Mouse (Mus musculus) gastrocnemius, adult 18-20 months (tissue): ENCODE measurements around the gene Lamc2. TPM values are rescaled to one million over a fixed set of nuclear protein-coding genes. Genes with fewer than 3 reads are reported as not detected.
A peak's percentile ranks its signal among the peaks of the same experiment; 100 is the strongest.

ENCODE experiments used
- DNase-seq: peaks from one replicate; pipeline ENCODE4 v3.0.0; 2021; ENCODE audit warnings: low spot score
- total RNA-seq, 2 experiments: library from RNA; stranded (reverse); gene quantifications; 2 replicates each; pipeline ENCODE4 v1.2.3; 2021

Gene Lamc2
- total RNA-seq, 2 experiments from 2014 or later: 3.3 to 9.7 TPM

GRCm38 (mm10) chr1:153129992-153130713, 56.1 kb downstream of the Lamc2 start:
- DNase-seq: peak; percentile 79

DNA sequence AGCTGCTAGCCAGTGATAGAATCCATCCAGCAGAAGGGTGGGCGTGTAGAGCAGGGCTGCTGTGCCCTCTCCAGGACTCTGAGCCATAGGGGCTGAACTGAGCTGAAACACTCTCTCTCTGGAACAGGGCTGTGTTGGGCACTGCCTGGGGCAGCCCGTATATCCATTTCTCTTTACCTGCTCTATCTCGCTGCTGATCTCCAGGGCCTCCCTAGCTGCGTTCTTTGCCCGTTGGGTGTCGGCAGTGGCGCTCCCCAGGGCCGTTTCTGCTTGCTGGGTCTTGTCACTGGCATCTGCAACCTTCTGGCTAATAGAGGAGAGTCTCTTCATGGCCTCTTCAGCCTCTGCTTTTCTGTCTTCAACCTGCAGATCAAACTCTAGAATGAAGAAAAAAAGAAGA, 57.5 kb downstream of the Lamc2 start:
- no peak for DNase-seq

DNA sequence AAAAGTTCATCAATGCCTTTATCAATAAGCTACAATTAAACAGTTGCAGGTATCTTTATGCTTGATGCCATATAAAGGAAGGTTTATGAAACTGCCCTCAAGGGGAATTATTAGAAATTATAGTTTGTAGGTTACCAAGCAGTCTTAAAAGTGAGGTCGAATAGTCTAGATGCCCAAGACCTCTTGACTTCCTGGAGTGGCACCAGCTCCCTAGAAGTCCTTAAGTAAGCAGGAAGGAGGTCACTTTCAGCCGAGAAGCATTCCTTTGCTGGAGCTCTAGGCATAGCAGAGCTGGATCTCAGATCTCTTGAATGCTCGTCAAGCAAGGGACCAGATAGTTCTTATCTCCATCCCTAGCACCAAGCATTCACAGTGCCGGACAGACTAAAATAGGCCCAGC, 58.6 kb downstream of the Lamc2 start:
- no peak for DNase-seq

DNA sequence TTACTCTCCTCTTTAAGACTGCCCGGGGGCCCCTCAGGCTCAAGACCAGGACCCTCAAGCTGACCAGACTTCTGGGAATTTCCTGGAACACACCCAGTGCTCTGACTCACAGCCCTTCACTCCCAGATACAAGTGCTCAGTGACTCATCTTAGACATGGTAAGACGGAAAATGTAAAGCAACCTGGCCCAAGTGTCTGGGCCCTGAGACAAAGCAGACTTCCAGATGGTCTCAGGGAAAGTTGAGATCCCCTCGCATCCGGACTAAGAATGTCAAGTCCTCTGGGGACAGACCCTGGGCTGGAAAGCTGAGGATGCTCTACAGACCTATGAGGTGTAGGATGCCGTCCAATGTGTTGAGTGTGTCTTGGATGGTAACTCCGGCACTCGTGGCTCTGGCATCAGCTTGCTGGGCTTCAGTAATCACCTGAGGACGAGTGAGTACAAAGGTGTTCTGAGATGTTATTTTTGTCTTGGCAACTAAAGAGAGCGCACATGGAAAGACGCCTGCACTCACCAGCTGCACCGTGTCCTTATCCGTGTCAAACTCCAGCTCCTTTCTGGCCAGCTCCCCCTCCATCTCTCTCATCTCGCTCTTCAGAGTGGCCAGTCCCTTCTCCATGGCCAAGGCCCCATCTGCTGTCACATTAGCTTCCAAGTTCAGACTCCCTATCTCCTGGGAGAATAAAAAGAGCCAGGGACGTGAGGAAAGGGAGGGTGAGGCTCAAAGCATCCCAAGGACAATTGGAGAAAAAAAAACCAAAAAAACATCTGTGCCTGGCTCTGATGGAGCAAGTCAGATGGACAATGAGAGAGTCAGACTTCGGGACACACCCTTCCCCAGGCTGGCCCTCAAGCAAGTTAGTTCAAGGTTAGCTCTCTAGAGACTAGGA, 59.5 kb downstream of the Lamc2 start:
- DNase-seq: peak; percentile 74

DNA sequence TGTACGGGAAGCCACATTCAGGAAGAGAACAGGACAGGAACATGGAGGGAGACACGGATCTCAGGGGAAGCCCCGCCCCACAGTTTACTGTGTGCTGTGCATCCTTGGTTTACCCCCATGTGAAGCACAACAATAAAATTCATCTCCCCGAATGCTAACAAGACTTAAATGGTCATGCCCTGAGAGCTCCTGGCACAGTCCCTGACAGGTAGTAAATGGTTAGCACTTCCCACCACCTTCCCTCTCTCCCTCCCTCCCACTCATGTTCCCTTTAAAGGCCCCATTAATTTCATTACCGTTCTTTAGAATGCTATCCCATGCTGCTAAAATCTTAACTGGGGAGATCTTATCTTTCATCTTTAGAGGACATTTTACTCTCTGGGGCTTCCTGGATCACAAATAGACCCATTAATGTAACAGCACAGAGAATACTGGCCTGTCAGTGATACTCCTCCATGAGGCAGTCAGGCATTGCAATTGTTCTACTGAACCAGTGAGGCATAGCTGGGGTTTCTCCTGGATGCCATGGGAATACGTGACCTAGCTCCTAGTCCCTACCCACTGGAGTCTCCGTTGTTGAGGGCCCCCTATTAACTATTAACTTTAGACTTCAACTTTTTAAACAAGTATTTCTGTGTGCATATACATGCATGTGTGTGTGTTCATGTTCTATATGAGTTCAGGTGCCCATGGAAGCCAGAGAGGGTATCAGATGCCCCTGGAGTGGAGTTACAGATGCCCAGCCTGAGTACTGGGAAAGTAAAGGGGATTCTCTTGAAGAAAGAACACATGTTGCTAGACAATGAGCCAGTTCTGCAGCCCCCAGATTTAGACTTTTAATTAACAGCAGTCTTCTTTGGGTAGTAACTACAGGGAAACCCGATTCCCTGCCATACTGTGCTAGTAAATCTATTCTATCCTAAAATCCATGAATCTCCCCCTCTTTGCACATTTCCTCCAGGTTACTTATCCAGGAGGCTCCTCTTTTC, 60.7 kb downstream of the Lamc2 start:
- no peak for DNase-seq

DNA sequence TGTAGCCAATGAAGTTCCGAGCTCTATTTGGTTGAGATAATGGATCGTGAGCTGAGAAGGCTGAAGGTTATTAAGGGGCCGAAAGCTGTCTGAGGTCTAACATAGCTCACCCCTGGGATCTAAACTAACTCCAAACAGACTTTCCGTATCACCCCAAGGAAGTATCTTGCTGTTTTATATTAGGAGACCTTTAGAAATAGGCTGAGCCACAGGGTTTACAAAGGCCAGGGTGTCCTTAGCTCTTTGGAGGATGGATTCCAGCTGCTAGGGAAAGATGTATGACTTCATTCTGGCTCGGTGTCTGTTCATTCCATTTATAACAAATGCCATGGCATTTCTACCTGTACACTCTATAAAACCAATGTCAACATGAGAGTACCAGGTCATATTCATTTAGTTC, 61.7 kb downstream of the Lamc2 start:
- DNase-seq: no peak

- peak; percentile 70 for DNase-seq
These were observed 63.5 kb downstream of the Lamc2 start for GRCm38 (mm10) chr1:153122764-153123163.

GRCm38 (mm10) chr1:153121320-153121719, 64.9 kb downstream of the Lamc2 start:
- no peak for DNase-seq

GRCm38 (mm10) chr1:153120544-153120943, 65.7 kb downstream of the Lamc2 start:
- DNase-seq: no peak

- DNase-seq: no peak
These were observed 70.9 kb downstream of the Lamc2 start for GRCm38 (mm10) chr1:153115315-153115714.

DNA sequence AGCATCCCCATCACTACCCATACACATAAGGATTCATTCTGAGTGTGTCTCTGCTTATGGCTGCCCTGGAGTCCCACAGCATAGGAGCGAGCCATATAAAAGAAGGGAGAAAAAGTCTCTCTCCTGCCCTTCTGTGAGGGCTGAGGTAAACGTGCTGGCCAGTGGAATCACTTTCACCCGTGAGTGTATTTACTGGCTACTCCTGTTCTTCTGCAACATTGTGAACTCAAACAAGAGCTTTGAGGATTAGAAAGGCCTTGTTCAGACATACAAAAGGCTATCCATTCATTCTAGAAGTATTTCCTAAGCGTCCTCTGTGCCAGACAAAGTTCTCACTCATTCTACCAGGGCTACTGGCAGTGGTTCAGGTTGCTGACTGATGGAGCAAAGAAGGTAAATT, 74.7 kb downstream of the Lamc2 start:
- no peak for DNase-seq

- DNase-seq: no peak
These were observed 76.4 kb downstream of the Lamc2 start for GRCm38 (mm10) chr1:153109836-153110235.

GRCm38 (mm10) chr1:153109346-153109745, 76.9 kb downstream of the Lamc2 start:
- no peak for DNase-seq

GRCm38 (mm10) chr1:153107866-153108265, 78.4 kb downstream of the Lamc2 start:
- DNase-seq: no peak

GRCm38 (mm10) chr1:153104804-153105203, 81.4 kb downstream of the Lamc2 start:
- no peak for DNase-seq

GRCm38 (mm10) chr1:153103186-153103554, 83.1 kb downstream of the Lamc2 start:
- no peak for DNase-seq

DNA sequence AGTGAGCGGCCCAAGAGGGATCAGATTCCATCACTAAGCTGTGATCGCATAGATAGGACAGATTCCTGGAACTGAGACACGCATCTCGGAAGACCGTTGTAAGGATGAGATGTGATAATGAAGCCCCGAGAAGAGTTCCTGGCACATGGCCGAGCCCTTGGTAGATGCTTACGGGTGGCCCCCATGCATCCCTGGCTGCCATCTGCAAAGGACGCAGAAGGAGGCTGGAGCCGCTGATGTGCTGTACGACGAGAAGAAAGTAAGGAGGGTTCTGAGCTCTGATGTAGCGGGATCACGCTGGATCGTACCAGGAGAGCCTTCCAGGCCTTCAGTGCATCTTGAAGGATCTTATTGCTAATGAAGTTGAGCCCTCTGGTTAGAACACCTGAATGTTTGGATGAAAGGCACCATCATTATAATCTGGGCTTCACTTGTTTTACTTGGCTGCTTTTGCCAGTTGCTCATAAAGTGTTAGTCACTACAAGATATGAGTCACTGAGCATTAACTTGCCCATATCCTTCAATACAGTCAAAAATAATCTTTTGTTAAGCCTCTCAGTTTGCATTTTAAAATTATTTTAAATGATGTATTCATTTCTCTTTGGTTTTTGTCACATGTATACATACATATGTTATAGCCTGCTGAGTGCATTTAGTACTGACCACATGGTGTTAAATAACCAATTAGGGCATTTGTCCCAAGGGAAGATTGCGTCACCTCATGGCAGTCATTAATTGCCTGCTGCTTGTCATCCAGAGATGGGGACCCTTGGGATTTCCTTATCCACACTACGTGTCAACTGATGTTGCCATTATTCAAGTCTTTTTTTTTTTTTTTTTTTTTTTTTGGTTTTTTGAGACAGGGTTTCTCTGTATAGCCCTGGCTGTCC, 83.7 kb downstream of the Lamc2 start:
- no peak for DNase-seq

DNA sequence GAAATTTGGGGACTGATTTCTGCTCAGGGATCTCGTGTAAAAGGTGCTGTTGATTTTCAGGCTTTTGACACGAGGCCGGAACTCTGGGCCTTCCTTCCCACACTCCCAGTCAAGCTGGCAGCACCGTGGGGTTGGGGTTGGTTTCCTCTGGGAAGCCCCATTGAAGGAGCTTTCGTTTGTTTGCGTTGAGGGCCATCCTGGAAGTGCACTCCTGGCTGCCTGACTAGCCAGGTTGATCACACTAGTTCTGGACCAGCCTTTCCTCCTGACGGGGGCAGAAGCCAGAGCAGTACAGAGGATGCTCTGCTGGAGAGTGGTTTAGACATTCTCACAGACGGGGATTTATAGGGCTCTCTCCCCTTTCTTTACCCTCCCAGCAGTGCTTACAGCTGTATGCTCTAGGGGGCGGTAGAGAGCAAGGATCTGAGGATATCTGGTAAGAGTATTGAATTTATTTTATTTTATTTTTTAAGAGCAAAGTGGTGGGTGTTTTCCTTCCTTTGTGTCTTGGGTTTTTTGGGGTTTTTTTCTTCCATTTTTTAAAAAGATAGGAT, 84.8 kb downstream of the Lamc2 start:
- DNase-seq: peak; percentile 72

GRCm38 (mm10) chr1:153100912-153101311, 85.3 kb downstream of the Lamc2 start:
- no peak for DNase-seq

DNA sequence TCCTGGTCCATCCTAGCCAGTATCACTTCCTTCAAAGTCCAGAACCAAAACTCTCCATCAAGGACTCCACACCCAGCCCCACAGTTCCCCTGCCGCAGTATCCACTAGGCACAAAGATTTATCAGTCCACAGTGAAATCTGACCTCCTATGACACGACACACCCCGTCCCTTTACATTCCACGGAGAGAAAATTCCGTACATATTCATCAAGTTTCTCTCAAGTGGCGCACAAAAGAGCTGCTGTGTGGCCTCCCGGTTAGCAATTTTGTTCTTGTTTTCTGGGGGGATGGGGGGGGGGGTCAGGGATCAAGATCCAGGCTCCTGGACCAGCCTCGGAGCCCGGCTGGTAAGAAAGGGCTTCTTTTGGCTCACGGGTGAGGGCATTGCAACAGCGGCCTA, 87.7 kb downstream of the Lamc2 start:
- no peak for DNase-seq
